ENCODE assay signal across 29 mouse cellular contexts in the genomic region with DNA sequence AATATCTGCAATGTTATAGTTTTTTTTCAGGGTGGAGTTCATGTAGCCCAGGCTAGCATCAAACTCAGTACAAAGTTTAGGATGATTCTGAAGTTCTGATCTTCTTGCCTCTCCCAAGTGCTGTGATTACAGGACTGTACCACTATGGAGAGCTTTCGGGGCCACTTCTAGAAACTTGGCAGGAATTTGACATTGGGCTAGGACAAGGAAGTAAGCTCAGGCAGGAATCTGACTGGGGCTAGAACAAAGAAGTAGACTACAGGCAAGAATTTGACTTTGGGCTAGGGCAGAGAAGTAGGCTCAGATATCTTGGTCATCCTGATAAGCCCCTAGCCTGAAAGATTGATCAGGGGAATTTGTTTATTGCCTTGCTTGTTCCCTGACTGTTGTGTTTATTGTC.
"Had no signal": no experiment of that assay in that cellular context is flagged by ENCODE, and none has a peak within 500 bp of the region (broad histone marks: within the 10 kb centered on the region; RNA-seq: fewer than 3 reads in every experiment).

No protein-coding gene starts in this region.

- DNase-seq: left cerebral cortex, postnatal 4 days; liver; liver, embryonic 13.5 days; liver, postnatal 0 days; lung, adult 18-20 months; lung, adult 2 months; lung, embryonic 14.5 days; lung, postnatal 10 days; lung, postnatal 14 days; lung, postnatal 36 days; lung, postnatal 4 days; midbrain, embryonic 14.5 days had no signal

- H3K27me3 ChIP-seq: limb, embryonic 12.5 days; limb, embryonic 13.5 days; limb, embryonic 15.5 days; liver, embryonic 12.5 days; liver, embryonic 13.5 days; liver, embryonic 15.5 days; lung, embryonic 15.5 days; megakaryocyte, embryonic 14.5 days; midbrain, embryonic 12.5 days; midbrain, embryonic 13.5 days; midbrain, embryonic 15.5 days; neural tube, embryonic 12.5 days; neural tube, embryonic 13.5 days had no signal

- H3K4me3 ChIP-seq: limb, embryonic 10.5 days; limb, embryonic 12.5 days; limb, embryonic 13.5 days; limb, embryonic 15.5 days; liver, embryonic 12.5 days; liver, embryonic 13.5 days; liver, embryonic 15.5 days; lung, embryonic 15.5 days; megakaryocyte, embryonic 14.5 days; midbrain, embryonic 10.5 days; midbrain, embryonic 12.5 days; midbrain, embryonic 13.5 days; midbrain, embryonic 15.5 days; myocyte; neural tube, embryonic 12.5 days; neural tube, embryonic 13.5 days had no signal

- H3K9me3 ChIP-seq: limb, embryonic 10.5 days; limb, embryonic 12.5 days; limb, embryonic 13.5 days; limb, embryonic 15.5 days; liver, embryonic 12.5 days; liver, embryonic 13.5 days; liver, embryonic 15.5 days; lung, embryonic 15.5 days; midbrain, embryonic 10.5 days; midbrain, embryonic 12.5 days; midbrain, embryonic 13.5 days; midbrain, embryonic 15.5 days; neural tube, embryonic 12.5 days; neural tube, embryonic 13.5 days had no signal

- H3K4me1 ChIP-seq: limb, embryonic 10.5 days; limb, embryonic 12.5 days; limb, embryonic 13.5 days; limb, embryonic 15.5 days; liver, embryonic 12.5 days; liver, embryonic 13.5 days; liver, embryonic 15.5 days; lung, embryonic 15.5 days; midbrain, embryonic 10.5 days; midbrain, embryonic 12.5 days; midbrain, embryonic 13.5 days; midbrain, embryonic 15.5 days; neural tube, embryonic 12.5 days; neural tube, embryonic 13.5 days had no signal

- H3K9ac ChIP-seq: limb, embryonic 12.5 days; limb, embryonic 13.5 days; limb, embryonic 15.5 days; liver, embryonic 12.5 days; liver, embryonic 13.5 days; liver, embryonic 14.5 days; liver, embryonic 15.5 days; liver, postnatal 0 days; lung, embryonic 14.5 days; lung, embryonic 15.5 days; midbrain, embryonic 12.5 days; midbrain, embryonic 13.5 days; midbrain, embryonic 15.5 days; neural tube, embryonic 12.5 days; neural tube, embryonic 13.5 days had no signal

- H3K36me3 ChIP-seq: limb, embryonic 10.5 days; limb, embryonic 12.5 days; limb, embryonic 13.5 days; limb, embryonic 15.5 days; liver, embryonic 12.5 days; liver, embryonic 13.5 days; liver, embryonic 15.5 days; lung, embryonic 15.5 days; midbrain, embryonic 10.5 days; midbrain, embryonic 12.5 days; midbrain, embryonic 13.5 days; midbrain, embryonic 15.5 days; neural tube, embryonic 12.5 days; neural tube, embryonic 13.5 days had no signal

- H3K27ac ChIP-seq: limb, embryonic 10.5 days; limb, embryonic 12.5 days; limb, embryonic 13.5 days; limb, embryonic 15.5 days; liver, embryonic 12.5 days; liver, embryonic 13.5 days; liver, embryonic 14.5 days; liver, embryonic 15.5 days; lung, embryonic 15.5 days; macrophage; midbrain, embryonic 10.5 days; midbrain, embryonic 12.5 days; midbrain, embryonic 13.5 days; midbrain, embryonic 15.5 days; neural tube, embryonic 12.5 days; neural tube, embryonic 13.5 days had no signal
